Mouse (Mus musculus): ENCODE data around the gene Shroom3.

Shroom3 gene

GRCm38 (mm10) chr5:92804379-92804778 lies 121.1 kb downstream of the Shroom3 start:
- no peak for DNase-seq (ENCODE audit: low spot score in 2 of 2)

- peak; percentile 76 to 81 for DNase-seq (ENCODE audit: low spot score in 2 of 2)
These were observed 125.5 kb downstream of the Shroom3 start for GRCm38 (mm10) chr5:92808503-92809415.

GRCm38 (mm10) chr5:92809416-92809750 lies 126.1 kb downstream of the Shroom3 start:
- no peak for DNase-seq (ENCODE audit: low spot score in 2 of 2)

GRCm38 (mm10) chr5:92810922-92811533 lies 127.8 kb downstream of the Shroom3 start:
- no peak for DNase-seq (ENCODE audit: low spot score in 2 of 2)

GRCm38 (mm10) chr5:92811761-92812160 lies 128.5 kb downstream of the Shroom3 start:
- DNase-seq (ENCODE audit: low spot score in 2 of 2), result peak in 1 of 2 experiments; percentile 19

GRCm38 (mm10) chr5:92812936-92813335 lies 129.7 kb downstream of the Shroom3 start:
- DNase-seq (ENCODE audit: low spot score in 2 of 2), result peak in 1 of 2 experiments; percentile 11

- DNase-seq (ENCODE audit: low spot score in 2 of 2), result no peak
These were observed 130.3 kb downstream of the Shroom3 start for GRCm38 (mm10) chr5:92813562-92813961.

- DNase-seq (ENCODE audit: low spot score in 2 of 2), result no peak
These were observed 131.4 kb downstream of the Shroom3 start for GRCm38 (mm10) chr5:92814621-92815020.

GRCm38 (mm10) chr5:92817122-92817822 lies 134.0 kb downstream of the Shroom3 start:
- DNase-seq (ENCODE audit: low spot score in 2 of 2), result no peak

GRCm38 (mm10) chr5:92821370-92821769 lies 138.1 kb downstream of the Shroom3 start:
- DNase-seq (ENCODE audit: low spot score in 2 of 2), result no peak

- DNase-seq (ENCODE audit: low spot score in 2 of 2), result no peak
These were observed 140.3 kb downstream of the Shroom3 start for GRCm38 (mm10) chr5:92823495-92823894.

GRCm38 (mm10) chr5:92824304-92825009 lies 141.2 kb downstream of the Shroom3 start:
- DNase-seq (ENCODE audit: low spot score in 2 of 2), result no peak

- DNase-seq (ENCODE audit: low spot score in 2 of 2), result no peak
These were observed 147.2 kb downstream of the Shroom3 start for GRCm38 (mm10) chr5:92830391-92830790.

- no peak for DNase-seq (ENCODE audit: low spot score in 2 of 2)
These were observed 151.3 kb downstream of the Shroom3 start for GRCm38 (mm10) chr5:92834513-92834912.

- DNase-seq (ENCODE audit: low spot score in 2 of 2), result no peak
These were observed 154.1 kb downstream of the Shroom3 start for GRCm38 (mm10) chr5:92837311-92837710.

- DNase-seq (ENCODE audit: low spot score in 2 of 2), result no peak
These were observed 155.1 kb downstream of the Shroom3 start for GRCm38 (mm10) chr5:92838351-92838784.

GRCm38 (mm10) chr5:92839314-92839713 lies 156.1 kb downstream of the Shroom3 start:
- no peak for DNase-seq (ENCODE audit: low spot score in 2 of 2)

- DNase-seq (ENCODE audit: low spot score in 2 of 2), result peak; percentile 41 to 61
These were observed 158.2 kb downstream of the Shroom3 start for GRCm38 (mm10) chr5:92841474-92841873.

- no peak for DNase-seq (ENCODE audit: low spot score in 2 of 2)
These were observed 159.2 kb downstream of the Shroom3 start for GRCm38 (mm10) chr5:92842417-92842816.

- no peak for DNase-seq (ENCODE audit: low spot score in 2 of 2)
These were observed 159.6 kb downstream of the Shroom3 start for GRCm38 (mm10) chr5:92842881-92843280.

- DNase-seq (ENCODE audit: low spot score in 2 of 2), result no peak
These were observed 160.9 kb downstream of the Shroom3 start for GRCm38 (mm10) chr5:92843850-92844785.

Data from heart, adult 9 months (tissue).